Mouse (Mus musculus) bone marrow macrophage, adult 2 months (primary cell): ENCODE results near the gene 1700001L19Rik.

Experiments used
- CTCF ChIP-seq: IDR thresholded peaks from 2 replicates; pipeline ENCODE4 v1.5.1; 2012; ENCODE audit warnings: low read depth, mild to moderate bottlenecking, low read length, moderate library complexity
- POLR2A ChIP-seq: IDR thresholded peaks from 2 replicates; pipeline ENCODE4 v1.6.1; 2012; ENCODE audit warnings: mild to moderate bottlenecking, low read depth, low read length, borderline replicate concordance

- no peak for TF ChIP-seq CTCF
- TF ChIP-seq POLR2A: no peak
Observed at GRCm38 (mm10) chr13:68588352-68588751, 8.9 kb upstream of the 1700001L19Rik start.
